In the genomic region with DNA sequence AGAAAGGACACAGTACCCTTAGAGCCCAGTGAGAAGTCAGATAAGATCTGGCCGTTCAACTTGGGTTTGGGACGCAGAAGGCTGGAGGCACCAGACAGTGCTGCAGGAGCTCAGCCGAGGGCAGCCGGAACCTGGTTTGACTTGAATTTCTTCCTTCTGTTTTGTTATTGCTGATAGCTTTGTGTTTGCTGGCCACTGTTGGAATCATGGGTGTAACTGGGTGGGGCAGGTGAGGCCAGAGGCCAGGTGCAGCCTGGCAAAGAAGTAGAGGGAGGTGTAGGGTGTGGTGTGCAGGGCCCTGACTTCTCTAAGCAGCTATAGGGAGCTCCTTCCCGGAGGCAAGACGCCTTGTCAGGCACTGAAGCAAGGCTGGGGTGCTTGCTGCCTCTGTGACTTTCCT, we compare ENCODE assay signal across 14 mouse cellular contexts.
DNase-seq lines count a peak whose midpoint lies in the region; ATAC-seq and TF ChIP-seq lines count a peak whose summit lies in the region.
"Had no signal": no experiment of that assay in that cellular context is flagged by ENCODE, and none has a peak within 500 bp of the region (broad histone marks: within the 10 kb centered on the region; RNA-seq: fewer than 3 reads in every experiment).

No protein-coding gene starts in this region.

- H3K4me3 ChIP-seq in intestine, embryonic 16.5 days (ENCODE audit: low read length), result no peak overlapping the region
- H3K4me3 ChIP-seq in liver, embryonic 14.5 days (ENCODE audit: insufficient read depth in 1 of 2, low read depth in 2 of 2, low read length in 2 of 2), result no peak overlapping the region
- H3K4me3 ChIP-seq: heart, embryonic 15.5 days had no signal

- DNase-seq in ovary, postnatal 36 days (ENCODE audit: low spot score), result peak; percentile 5
- no peak for DNase-seq in ovary, adult 18-20 months (ENCODE audit: low spot score)
- no peak for DNase-seq in liver, embryonic 14.5 days (ENCODE audit: low read depth in 3 of 3, low spot score in 3 of 3)
- DNase-seq in cerebellum, adult 18-20 months, result no peak
- no peak for DNase-seq in T-cell, adult 2 months (ENCODE audit: low spot score)
- DNase-seq: cerebellum, adult 9-10 months; gastrocnemius, postnatal 25 days; thymus, postnatal 36 days had no signal

- H3K4me1 ChIP-seq in intestine, embryonic 16.5 days (ENCODE audit: control insufficient read depth, insufficient read depth, low read length), result peaks cover 17% of the 10 kb centered on the region
- H3K4me1 ChIP-seq in liver, embryonic 14.5 days (replicated peaks; ENCODE audit: control insufficient read depth in 2 of 2, insufficient read depth in 2 of 2, low read length in 1 of 2), result peaks cover 33 to 42% of the 10 kb centered on the region in 2 experiments
- H3K4me1 ChIP-seq: heart, embryonic 15.5 days had no signal

- H3K4me2 ChIP-seq in intestine, embryonic 16.5 days (ENCODE audit: low read depth, low read length), result peak overlapping the region; percentile 14; the same call in 1 of the 2 replicates
- H3K4me2 ChIP-seq in liver, embryonic 14.5 days (ENCODE audit: low read depth), result peak overlapping the region; percentile 32; the same call in 1 of the 2 replicates
- H3K4me2 ChIP-seq: heart, embryonic 15.5 days had no signal

- H3K9ac ChIP-seq in intestine, embryonic 16.5 days (ENCODE audit: low read depth, low read length), result peak overlapping the region; percentile 36; the same call in 1 of the 2 replicates
- H3K9ac ChIP-seq in liver, embryonic 14.5 days (replicated peaks), result 0 out of 2 replicates have a peak overlapping the region, but pooled peaks have one; percentile 9
- H3K9ac ChIP-seq: heart, embryonic 15.5 days had no signal

- no peaks in the 10 kb centered on the region for H3K36me3 ChIP-seq in intestine, embryonic 16.5 days (ENCODE audit: control insufficient read depth, insufficient read depth, low read length)
- no peaks in the 10 kb centered on the region for H3K36me3 ChIP-seq in liver, embryonic 14.5 days (replicated peaks; ENCODE audit: control insufficient read depth, insufficient read depth, low read depth)
- H3K36me3 ChIP-seq: heart, embryonic 15.5 days had no signal

- H3K27ac ChIP-seq in intestine, embryonic 16.5 days (ENCODE audit: low read length), result peak overlapping the region; percentile 77
- H3K27ac ChIP-seq in liver, embryonic 14.5 days, result no peak overlapping the region
- H3K27ac ChIP-seq: heart, embryonic 15.5 days had no signal

- 69% methylated on average over 6 of the region's 6 CpGs for WGBS in intestine, embryonic 16.5 days
- WGBS in liver, embryonic 14.5 days (ENCODE audit: insufficient replicate concordance), result 55% methylated on average over 6 of the region's 6 CpGs

- no peaks in the 10 kb centered on the region for H3K9me3 ChIP-seq in intestine, embryonic 16.5 days (ENCODE audit: control insufficient read depth, low read length)
- H3K9me3 ChIP-seq in liver, embryonic 14.5 days (ENCODE audit: control insufficient read depth, low read length), result no peaks in the 10 kb centered on the region
- H3K9me3 ChIP-seq: heart, embryonic 15.5 days had no signal

- TF ChIP-seq CTCF in liver, embryonic 14.5 days (IDR thresholded peaks at IDR 0.05; ENCODE audit: low read depth), result no peak

- peak; percentile 94 for ATAC-seq in intestine, embryonic 16.5 days
- no peak for ATAC-seq in liver, embryonic 14.5 days (ENCODE audit: insufficient read depth)
- no peak for ATAC-seq in erythroblast, adult 5-6 weeks (replicated peaks; ENCODE audit: low FRiP score, poor library complexity, severe bottlenecking)
- ATAC-seq: forebrain, embryonic 16.5 days; hindbrain, embryonic 16.5 days had no signal

- no peaks in the 10 kb centered on the region for H3K27me3 ChIP-seq in intestine, embryonic 16.5 days (replicated peaks; ENCODE audit: control insufficient read depth, insufficient read depth, low read length)
- no peaks in the 10 kb centered on the region for H3K27me3 ChIP-seq in liver, embryonic 14.5 days (ENCODE audit: control insufficient read depth, insufficient read depth, low read length)
- H3K27me3 ChIP-seq: CH12.LX; heart, embryonic 15.5 days had no signal

- TF ChIP-seq EP300 in liver, embryonic 14.5 days (IDR thresholded peaks at IDR 0.05; ENCODE audit: low read depth), result no peak
